Mouse (Mus musculus) thymus, postnatal 14 days (tissue): ENCODE results near the gene Nploc4.
A peak's percentile ranks its signal among the peaks of the same experiment; 100 is the strongest.
"Not testable (repeated sequence)": the region's sequence is repeated elsewhere in the genome, so short reads cannot be mapped to it uniquely, and the experiment has no call there.

Source experiments
- DNase-seq: peaks from one replicate; pipeline ENCODE4 v3.0.0; 2021

Gene Nploc4

GRCm38 (mm10) chr11:120377337-120377736, 60.2 kb downstream of the Nploc4 start:
- DNase-seq: no peak

GRCm38 (mm10) chr11:120376302-120377160, 61.0 kb downstream of the Nploc4 start:
- no peak for DNase-seq

GRCm38 (mm10) chr11:120375324-120375723, 62.2 kb downstream of the Nploc4 start:
- no peak for DNase-seq

- DNase-seq: no peak
Observed at GRCm38 (mm10) chr11:120373820-120374586, 63.5 kb downstream of the Nploc4 start.

GRCm38 (mm10) chr11:120373025-120373424, 64.5 kb downstream of the Nploc4 start:
- no peak for DNase-seq

- peak; percentile 80 for DNase-seq
Observed at GRCm38 (mm10) chr11:120369656-120370055, 67.9 kb downstream of the Nploc4 start.

DNA sequence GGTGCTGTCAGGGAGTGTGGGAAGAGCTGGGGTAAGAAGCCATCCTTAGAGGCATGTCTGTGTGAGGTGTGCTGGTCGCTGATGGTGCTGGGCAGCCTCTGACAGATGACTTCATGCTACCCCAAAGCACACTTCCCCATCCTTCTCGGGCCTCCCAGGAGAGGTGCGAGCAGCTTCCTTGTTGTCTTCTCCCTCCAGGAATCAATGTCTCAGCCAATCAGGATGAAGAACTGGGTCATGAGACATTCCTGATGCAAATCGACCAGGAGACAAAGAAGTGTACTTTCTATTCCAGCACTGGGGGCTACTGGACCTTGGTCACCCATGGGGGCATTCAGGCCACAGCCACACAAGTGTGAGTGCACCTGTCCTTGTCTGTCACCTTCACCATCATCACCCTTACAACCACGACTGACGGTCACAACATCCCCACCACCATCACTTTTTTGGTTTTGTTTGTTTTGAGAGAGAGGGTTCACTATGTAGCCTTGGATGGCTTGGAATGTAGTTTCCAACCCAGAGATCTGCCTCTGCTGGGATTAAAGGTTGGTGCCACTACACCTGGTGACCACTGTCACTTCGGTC, 71.0 kb downstream of the Nploc4 start:
- no peak for DNase-seq

DNA sequence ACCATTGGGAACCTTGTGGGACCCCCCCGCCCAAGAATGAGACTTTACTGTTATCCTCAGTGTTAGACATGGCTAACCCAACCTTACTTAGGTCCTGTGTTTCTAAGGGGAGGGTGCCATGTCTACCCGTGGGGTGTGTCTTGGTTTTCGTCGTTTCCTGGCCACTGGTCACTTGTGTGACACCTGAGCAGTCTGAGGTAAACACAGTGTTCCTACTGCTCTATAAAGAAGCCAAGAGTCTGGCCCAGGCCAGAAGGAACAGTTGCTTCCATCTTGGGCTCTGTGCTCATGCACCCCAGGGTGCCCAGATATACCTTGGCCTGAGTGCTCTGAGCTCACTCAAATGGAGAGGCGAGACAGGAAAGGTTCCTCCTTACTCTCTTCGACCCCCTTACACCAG, 74.6 kb downstream of the Nploc4 start:
- no peak for DNase-seq

GRCm38 (mm10) chr11:120361295-120361694, 76.2 kb downstream of the Nploc4 start, which contains the start of gene Fscn2:
Fscn2 (plus strand) TSS chr11:120361534.
- DNase-seq: no peak

GRCm38 (mm10) chr11:120360755-120361154, 76.8 kb downstream of the Nploc4 start:
- DNase-seq: no peak

DNA sequence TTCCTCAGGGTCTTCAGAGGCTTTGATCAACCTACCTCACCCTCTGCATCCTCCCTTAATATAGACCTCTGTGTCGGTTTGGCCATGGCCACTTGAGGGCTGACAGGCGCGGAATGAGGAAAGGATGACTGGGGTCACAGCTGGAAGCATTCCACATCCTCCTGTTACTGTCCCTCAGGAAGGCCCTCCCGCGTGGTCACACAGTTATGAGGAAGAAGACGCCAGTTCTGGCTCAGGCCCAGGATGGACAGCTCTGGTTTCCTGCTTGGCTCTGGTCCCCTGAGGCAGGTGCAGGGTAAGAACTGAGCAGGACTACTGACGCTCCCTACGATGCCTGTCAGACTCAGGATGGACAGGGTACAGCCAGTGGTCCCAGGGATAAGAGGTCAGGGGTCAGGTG, 77.4 kb downstream of the Nploc4 start:
- no peak for DNase-seq

DNA sequence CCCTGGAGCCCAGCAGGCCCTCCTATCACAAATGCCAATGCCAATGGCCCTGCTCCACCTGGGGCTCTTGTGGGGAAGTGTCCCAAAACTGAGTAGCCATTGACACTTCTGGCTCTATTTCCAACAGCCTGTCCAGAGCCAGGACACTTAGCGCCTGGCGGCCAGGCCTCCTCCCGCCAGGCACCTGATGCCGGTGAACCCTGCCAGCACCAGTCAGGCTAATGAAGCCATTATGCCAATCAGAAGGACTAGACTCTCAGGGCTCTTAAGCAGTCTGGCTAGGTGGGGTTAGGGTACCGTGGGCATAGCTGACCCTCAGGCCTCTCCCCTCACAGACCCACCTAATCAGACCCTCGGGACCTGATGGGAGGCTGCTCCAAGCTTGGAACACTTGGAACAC, 78.1 kb downstream of the Nploc4 start:
- no peak for DNase-seq

DNA sequence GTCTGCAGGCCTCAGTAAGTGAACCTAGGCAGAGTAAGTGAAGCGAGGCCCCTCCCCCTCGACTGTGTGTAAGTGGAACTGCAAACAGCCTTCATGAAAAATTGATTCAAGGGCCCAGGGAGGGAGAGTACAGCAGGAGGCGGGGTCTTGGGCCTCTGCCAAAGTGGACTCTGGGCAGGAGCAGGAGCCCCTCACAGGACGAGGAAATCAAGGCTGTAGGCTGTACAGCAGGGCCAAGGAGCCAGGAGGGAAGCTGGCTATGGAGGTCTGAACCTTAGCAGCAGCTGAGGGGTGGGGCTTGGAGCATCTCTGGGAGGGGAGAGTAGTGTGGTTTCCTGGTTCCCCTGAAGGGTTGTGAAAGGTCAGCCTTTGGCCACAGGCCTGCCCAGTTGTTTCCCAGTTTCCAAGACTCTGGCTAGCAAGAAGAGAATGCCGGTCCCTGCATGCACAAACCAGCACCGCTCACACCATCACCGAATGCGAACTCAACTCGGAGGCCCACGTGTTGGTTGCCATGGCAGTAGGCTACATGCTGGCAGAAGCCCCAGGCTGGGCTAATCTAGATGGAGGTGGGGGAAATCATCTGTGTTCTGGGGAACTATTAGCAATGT, 79.6 kb downstream of the Nploc4 start:
- DNase-seq: no peak

DNA sequence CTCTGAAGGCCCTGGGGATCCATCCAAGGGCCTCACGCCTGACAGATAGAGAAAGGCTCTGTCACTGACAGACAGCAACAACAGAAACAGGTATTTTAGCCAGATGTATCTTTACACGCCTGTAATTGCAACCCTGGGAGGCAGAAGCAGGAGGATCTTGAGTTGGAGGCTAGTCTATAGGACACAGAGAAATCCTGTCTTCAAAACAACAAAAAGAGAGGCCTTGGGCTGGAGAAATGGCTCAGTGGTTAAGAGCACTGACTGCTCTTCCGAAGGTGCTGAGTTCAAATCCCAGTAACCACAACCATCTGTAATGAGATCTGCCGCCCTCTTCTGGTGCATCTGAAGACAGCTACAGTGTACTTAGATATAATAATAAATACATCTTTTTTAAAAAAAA, 80.6 kb downstream of the Nploc4 start:
- no peak for DNase-seq

GRCm38 (mm10) chr11:120356319-120356840, 81.1 kb downstream of the Nploc4 start:
- no peak for DNase-seq

DNA sequence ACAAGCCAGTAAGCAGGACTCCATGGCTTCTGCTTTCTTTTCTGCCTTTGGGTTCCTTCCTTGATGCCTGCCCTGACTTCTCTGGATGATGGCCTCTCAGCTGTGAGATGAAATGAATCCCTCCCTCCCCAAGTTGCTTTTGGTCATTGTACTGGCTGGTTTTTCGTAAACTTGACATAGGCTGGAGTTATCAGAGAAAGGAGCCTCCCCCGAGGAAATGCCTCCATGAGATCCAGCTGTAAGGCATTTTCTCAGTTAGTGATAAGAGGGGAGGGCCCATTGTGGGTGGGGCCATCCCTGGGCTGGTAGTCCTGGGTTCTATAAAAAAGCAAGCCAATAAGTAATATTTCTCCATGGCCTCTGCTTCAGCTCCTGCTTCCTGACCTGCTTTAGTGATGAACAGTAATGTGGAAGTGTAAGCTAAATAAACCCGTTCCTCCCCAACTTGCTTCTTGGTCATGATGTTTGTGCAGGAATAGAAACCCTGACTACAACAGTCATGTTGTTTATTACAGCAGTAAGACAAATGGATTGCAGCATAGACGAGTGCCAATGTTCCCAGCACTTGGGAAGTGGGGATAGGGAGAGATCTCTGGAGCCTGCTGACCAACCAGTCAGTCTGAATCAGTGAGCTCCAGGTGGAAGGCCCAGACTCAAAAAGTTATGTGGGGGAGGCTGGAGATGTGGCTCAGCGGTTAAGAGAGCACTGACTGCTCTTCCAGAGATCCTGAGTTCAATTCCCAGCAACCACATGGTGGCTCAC, 82.0 kb downstream of the Nploc4 start:
- DNase-seq: no peak

DNA sequence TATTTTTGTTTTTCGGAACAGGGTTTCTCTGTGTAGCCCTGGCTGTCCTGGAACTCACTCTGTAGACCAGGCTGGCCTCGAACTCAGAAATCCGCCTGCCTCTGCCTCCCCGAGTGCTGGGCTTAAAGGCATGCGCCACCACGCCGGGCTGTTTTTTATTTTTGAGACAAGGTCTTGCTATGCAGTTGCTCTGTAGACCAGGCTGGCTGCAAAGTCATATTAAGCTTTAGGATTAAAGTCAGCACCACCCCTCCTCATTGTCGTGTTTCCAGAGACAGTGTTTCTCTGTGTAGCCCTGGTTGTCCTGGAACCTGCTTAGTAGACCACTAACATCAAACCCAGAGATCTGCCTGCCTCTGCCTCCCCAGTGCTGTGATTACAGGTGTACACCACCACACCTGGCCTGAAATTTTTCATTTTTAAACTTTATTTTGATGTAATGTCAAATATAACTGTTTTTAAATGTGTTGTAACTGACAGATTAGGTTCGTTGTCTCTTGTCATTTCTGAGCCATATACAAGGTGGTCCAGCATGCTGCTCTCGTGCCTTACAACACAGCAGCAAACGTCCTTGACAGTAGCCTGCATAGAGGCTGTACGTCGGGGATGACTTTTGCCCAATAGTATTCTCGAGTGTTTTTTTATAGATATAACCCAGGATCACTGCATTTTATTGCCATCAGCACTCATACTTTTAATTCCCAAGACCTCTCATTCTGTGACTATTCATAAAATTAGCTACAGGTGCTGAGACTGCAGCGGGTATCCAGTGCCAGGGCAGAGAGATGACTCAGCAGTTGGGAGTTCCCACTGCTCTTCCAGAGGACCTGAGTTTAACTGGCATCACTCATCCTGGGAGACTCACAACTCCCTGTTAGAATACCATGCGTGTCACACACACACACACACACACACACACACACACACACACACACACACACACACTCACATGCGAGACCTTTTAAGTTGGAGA, 82.9 kb downstream of the Nploc4 start:
- no peak for DNase-seq

- DNase-seq: peak; percentile 83
Observed at GRCm38 (mm10) chr11:120353500-120354303, 83.8 kb downstream of the Nploc4 start.

- no peak for DNase-seq
Observed at GRCm38 (mm10) chr11:120352571-120353290, 84.8 kb downstream of the Nploc4 start.

DNA sequence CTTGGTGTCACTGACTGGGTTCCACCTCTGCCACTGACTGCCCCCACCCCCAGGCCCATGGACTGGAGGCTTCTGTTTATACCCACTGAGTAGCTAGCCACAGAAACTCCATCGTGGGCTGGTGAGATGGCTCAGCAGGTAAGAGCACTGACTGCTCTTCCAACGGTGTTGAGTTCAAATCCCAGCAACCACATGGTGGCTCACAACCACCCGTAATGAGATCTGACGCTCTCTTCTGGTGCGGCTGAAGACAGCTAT, 85.5 kb downstream of the Nploc4 start:
- not testable (repeated sequence) for DNase-seq
